Mouse (Mus musculus): Measurements from ENCODE around the gene Fam186b.
A peak's percentile ranks its signal among the peaks of the same experiment; 100 is the strongest.
"Not testable (repeated sequence)": the region's sequence is repeated elsewhere in the genome, so short reads cannot be mapped to it uniquely, and the experiment has no call there.

Gene Fam186b

DNA sequence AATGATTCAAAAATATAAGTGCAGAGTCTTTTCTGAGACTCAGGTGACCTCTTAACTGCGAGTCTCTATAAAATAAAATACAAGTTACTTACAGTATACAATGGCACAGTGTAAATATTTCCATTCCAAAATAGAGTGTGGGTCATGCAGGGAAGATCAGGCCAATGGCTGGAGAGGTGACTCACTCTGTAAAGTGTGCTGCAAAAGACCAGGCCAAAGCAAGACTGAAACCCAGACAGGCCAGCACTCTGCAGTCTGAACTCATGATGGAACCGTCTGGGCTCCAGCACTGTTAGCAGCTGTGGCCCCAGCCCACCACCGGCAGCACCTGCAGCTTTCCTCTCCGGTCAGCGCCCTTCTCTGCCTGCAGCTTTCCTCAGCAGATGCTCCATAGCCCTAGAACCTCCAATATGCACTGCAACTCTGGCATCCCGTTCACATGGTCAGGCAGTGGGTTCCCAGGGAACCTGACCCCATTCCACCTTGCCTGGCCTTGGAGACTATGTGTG, 40.4 kb downstream of the Fam186b start:
- DNase-seq: no peak

DNA sequence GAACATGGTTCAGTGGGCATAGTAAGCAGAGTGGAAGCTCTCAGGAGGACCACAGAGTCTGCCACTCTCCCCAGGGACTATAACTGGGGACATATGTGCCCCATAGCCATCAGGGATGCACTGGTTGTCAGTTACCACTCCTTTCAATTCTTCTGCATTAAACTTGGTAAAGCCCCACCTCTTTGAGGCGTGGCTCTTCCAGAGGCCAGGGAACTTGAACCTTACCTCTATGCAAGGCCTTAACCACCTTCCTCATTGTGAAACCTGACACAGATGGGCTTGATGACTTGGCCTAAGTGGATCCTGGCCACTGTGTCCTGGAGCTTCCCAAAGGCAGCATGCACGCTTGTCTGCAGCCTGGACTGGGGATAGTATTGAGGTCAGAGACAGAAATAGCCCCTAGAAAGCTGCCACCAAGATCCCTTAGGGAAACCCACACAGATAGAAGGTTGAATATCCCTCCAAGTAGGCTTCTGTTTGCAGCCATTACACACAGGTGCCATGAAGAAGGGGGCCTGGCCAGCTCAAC, 41.1 kb downstream of the Fam186b start:
- no peak for DNase-seq

DNA sequence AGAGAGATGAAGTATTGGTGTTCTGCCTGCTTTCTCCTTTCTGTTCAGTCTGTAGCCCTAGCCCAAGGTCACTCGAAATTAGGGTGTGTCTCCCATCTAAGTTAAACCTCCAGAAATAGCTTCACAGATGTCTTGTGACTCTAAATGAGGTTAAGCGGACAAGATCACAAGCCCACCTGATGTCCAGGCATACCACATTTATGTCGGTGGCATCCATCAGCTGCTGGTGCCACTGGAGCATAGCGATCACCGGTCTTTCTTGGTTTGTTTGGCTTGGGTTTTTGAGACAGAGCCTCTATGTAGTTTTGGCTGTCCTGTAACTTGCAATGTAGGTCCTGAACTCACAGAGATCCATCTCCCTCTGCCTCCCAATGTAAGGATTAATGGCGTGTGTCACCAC, 41.9 kb downstream of the Fam186b start:
- no peak for DNase-seq

DNA sequence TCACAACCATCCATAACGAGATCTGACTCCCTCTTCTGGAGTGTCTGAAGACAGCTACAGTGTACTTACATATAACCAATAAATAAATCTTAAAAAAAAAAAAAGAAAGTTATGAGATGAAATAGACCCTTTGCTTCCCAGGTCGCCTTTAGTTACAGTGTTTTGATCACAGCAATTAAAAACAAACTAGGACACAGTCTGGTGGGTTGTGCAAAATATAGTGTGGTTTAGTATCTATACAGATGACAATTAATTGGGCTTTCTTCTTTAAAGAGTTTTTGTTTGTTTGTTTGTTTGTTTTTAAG, 42.6 kb downstream of the Fam186b start:
- not testable (repeated sequence) for DNase-seq

DNA sequence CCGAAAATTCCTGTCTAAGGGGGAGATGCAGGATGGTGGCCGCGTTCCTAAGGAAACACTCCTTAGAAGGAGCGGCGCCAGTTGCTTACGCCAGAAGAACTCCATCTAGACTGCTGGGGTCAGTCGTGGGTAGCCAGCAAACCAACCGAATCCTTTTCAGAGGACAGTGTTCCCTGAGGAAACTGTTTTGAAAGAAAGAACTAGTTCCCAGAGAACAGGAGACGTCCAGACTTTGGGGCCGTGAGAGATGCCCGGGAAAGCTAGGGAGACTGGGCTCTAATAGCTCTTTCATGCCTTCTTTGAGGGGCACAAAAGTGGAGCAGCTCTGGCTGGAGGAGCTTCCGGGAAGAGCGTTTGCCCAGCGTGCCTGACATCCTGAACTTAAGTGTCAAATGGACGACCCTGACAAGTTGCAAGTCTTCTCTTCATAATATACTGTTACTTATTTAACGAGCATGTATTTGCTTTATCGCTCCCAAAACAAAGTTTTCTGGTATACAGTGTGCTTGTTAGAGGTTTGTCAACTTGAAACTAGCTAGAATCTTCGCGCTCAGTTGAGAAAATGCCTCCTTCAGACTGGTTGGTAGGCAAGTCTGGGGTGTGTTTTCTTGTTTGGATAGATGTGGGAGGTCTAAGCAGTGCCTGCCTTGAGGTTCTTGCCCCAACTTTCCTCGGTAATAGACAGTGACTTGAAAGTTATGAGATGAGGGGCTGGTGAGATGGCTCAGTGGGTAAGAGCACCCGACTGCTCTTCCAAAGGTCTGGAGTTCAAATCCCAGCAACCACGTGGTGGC, 43.1 kb downstream of the Fam186b start:
- DNase-seq: no peak

DNA sequence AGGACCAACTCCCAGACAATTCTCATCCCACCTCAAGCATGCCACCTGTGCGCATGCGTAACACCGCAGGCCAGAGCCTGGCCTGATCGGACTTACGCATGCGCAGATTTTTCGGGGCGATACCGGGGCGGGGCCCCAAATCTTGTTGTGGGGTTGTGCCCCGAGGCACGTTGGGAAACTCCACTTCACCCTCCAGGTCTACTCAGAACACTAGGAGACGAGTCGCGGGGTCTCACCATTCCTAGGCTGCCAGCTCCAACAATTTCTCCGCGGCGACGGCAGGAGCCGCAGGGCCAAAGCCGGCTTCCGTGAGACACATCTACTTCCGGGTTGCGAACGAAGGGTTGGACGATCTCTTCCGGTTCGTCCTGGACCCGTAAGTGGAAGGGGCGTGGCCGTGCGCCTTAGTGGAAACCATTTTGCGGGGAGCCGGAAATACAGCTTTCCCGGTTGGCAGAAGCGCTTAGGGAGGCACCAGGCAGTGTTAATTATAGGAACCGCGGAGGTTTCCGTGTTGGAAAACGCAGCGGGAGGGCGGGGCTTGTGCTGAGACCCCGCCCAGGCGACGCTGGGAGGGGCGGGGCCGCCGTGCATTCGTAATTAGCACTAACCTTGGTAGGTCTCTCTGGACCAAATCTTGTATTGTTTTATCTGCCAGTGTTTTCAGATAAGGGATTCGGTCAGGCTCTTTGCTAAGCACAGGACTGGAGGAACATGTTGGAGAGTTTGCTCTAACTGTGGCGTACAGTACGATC, 43.9 kb downstream of the Fam186b start, which contains the start of gene Mcrs1:
Mcrs1 (minus strand) TSS at position 336 of the 755 bp plus-strand sequence.
- DNase-seq: peak; percentile 93

DNA sequence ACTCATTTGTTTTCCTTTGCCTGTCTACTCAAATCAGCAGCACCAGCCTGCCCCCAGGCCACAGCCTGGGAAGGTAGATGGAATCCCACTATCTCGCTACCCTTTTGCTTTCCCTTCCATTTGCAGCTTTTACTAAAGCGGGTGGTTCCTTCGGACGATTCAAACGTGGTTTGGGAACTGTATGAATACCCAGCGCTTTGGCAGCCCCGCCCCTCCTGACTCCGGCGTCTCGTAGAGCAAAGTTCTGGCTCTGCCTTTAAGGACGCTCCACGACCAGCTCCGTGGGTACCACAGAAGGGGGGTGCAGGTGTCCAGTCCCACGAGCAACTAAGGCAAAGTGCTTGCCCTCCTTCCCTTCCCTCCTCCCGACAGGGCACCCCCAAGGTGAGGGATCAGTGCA, 44.6 kb downstream of the Fam186b start:
- not testable (repeated sequence) for DNase-seq

DNA sequence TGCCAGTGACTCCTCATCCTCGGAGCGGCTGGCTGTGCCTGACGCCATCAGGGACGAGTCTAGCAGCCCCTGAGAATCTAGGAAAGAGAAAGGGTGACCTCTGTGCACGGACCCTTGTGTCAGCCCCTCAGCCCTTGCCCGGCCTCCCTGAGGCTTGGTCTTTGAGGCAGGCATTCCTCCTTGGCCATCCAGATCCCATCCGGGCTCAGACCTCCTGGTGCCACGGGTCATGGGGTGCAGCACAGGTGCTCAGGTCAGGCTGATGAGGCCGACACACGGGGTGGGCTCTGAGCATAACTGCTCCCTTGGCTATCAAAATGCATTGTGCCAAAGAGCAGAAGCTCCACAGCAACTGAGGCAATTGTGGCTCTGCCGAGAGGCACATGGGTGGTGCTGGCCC, 45.8 kb downstream of the Fam186b start:
- DNase-seq: no peak

DNA sequence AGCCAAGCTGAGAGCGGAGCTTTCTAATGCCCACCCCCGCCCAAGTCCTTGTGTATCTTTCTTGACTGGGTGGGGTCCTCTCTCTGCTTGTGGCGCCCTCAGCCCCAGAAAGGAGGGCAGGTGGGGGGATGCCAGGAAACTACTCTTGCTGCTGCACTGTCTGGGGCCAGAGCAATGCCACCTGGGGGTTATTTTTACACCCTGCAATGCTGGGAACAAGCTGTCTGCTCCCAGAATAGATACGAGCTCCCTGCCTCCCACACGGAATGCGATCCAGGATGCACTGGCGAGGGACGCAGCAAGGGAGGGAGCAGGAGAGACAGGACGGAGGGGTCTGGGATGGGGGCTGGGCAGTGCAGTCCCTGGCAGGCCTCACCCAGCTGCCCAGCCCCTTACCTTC, 46.7 kb downstream of the Fam186b start:
- DNase-seq: peak; percentile 46

DNA sequence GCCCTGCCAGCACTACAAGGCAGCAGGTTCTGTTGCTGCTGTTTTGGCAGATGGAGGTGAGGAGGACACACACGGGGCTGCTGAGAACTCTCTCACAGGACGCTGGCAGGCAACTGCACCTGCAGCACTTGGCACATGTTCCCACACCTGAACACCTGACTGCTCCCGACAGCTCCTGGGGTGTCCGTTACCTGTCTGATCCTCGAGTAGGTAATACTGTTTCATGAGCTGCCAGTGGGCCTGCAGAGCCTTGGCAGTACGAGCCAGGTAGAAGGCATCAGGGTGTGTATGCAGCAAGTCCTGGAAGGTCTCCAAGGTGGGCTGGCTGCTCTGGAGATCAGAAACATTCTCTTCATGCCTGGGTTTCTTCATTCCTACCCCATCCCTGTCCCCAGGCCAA, 49.0 kb downstream of the Fam186b start:
- DNase-seq: not testable (repeated sequence)

DNA sequence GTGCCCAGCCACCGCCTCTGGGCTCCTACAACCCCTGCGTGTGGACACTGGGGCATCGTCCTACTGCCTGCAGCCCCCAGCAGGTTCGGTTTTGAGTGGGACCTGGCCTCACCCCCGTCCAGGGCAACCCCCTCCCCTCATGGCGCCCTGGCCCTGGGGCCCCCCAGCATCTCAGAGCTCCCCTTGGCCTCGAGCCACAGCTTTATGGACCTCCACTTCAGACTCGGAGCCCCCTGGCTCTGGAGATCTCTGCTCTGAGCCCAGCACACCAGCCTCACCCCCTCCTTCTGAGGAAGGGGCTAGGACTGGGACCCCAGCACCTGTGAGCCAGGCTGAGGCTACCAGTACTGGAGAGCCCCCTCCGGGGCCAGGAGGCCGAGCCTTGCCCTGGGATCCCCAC, 53.6 kb downstream of the Fam186b start:
- DNase-seq: no peak

DNA sequence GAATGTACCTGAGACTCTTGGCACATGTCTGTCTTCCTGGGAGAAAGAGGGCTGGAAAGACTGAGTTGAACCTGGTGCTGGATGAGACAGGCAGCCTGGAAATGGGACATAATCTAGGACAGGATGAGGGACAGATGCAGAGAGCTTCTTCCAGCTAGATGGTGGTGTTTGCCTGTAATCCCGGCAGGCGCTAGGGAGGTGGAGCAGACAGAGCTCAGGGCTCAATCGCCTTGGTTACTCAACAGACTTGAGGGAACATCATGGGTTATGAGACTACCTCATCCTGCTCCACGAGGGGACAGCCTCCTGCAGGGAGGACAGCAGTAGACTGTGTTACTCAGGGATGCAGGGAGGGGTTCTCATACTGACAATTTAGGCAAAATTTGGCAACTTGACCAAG, 54.4 kb downstream of the Fam186b start:
- no peak for DNase-seq

DNA sequence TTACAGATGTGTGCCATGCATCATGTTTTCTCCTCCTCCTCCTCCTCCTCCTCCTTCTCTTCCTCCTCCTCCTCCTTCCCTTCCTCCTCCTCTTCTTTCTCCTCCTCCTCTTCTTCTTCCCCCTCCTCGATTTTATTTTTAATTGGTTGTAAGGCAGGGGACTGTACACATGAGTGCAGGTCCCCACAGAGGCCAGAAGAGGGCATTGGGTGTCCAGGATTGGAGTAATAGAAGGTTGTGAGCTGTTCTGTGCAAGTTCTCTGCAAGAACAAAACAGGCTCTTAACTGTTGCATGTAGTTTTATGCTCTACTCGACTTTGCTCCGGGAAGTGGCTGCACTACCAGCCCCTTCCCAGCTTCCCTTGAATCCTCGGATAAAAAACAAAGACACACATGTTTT, 55.6 kb downstream of the Fam186b start:
- DNase-seq: no peak

DNA sequence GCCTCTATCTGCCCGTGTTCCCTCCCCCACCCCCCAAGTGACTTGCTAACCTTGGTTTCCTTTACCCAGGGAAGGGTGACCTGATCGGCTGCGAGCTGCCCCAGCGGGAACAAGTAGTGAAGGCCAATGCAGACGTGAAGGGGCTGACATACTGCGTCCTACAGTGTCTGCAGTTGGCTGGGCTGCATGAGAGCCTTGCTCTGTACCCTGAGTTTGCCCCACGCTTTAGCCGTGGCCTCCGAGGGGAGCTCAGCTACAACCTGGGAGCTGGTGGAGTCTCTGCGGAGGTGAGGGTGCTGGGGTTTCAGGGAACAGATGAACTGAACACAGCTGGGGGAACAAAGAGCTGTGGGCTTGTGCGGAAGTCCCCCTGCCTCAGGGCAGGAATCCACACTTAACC, 57.7 kb downstream of the Fam186b start:
- DNase-seq: no peak

DNA sequence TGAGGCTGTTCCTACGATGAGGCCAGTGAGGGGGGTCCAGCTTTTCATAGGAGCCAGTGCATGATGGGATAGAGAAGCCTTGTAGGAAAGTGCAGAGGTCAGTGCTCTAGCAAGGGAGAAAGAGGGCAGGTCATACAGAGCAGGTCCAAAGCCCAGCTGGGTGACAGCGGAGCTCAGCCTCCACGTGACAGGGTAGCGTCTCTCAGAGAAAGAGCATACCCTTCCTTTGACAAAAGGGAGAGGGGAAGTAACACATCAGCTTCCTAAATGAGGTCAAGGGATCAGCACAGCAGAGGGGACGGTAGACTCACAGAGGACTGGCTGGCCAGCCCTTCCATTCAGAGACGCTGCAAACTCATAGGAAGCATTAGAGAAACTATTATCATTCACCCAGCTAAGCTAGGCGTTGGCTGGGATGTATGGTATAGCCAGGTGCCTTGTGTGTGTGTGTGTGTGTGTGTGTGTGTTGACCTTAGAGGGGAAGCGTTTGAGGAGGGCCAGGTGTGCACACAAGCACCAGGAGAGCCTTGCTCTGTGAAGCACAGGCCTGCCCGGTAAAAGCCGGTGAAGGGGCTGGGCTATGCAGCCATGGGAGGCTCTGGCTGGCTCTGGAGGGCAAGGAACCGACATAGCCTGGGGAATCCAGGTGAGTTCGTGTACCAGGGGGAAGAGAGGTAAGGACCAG, 61.2 kb downstream of the Fam186b start:
- DNase-seq: no peak

DNA sequence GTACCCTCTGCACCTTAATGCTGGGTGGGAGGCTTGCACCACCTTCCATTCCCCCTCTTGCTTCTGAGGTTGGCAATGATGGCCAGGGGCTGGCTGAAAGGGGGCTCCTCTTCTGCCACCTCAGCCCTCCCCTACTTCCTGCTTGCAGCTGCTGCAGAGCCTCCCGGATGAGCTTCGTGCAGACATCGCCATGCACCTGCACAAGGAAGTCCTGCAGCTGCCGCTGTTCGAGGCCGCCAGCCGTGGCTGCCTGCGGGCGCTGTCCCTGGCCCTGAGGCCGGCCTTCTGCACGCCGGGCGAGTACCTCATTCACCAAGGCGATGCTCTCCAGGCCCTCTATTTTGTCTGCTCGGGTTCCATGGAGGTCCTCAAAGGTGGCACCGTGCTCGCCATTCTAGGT, 62.0 kb downstream of the Fam186b start:
- no peak for DNase-seq

DNA sequence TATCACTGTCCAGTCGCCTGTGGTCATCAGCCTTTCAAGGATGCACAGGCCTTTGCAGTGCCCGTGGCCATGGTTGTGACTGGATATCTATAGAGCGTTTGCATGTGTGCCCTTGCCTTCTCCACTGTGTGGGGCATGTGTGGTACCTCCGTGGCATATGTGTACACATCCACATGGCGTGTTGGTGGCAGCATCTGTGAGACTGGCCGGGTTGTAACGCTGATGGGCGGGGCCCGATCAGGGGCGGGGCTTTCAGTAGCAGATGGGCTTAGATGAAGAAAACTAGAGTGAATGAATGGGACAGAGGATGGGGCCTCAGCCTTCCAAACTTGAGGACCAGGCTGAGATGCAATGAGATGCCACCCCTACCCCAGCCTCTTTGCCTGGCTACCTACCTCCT, 63.7 kb downstream of the Fam186b start:
- no peak for DNase-seq

DNA sequence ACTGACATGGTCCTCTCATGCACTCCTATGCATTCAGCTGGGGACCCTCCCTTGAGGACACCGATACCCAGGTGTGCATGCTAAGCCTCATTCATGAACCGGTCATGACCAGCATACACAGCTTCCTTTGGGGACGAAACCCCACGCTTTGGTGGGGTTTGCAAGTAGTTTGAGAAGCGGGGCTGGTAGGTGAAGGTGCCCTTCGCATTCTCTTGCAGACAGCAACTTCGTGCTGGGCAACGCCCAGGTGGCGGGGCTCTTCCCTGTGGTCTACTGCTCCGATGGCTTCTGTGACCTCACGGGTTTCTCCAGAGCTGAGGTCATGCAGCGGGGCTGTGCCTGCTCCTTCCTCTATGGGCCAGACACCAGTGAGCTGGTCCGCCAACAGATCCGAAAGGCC, 69.6 kb downstream of the Fam186b start:
- DNase-seq: no peak

DNA sequence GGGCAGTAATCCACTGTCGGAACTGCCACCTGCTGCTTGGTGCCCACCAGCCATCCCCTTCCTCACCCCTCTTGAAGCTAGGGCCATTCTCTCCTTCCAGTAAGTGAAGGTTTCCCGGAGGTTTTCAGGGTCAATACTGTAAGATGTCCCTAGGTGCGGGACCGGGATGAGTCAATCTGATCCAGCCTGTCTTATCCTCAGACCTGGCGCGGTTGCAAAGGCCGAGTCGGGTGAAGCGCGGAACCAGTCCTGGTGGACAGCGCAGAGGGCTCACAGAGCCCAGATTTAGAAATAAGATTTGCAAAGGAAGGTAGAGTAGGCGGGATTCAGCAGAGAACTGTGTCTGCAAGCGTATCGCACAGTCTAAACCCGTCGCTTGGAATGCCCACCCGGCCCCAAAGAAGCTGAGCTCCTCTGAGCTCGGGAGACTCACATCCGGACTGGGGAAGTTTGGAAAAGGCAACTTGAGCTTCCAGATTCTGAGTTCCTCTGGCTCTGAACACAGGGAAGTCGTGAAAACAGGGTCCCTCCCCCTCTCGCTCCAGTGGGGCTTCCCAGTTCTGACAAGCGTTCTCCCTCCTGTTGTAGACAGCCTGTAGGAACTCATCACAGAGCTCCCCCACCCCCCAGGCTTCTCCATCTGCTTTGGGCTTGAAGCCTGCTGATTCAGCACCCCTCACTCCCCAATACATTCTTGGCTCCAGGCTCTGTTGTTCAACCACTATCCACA, 70.4 kb downstream of the Fam186b start:
- peak; percentile 73 for DNase-seq

DNA sequence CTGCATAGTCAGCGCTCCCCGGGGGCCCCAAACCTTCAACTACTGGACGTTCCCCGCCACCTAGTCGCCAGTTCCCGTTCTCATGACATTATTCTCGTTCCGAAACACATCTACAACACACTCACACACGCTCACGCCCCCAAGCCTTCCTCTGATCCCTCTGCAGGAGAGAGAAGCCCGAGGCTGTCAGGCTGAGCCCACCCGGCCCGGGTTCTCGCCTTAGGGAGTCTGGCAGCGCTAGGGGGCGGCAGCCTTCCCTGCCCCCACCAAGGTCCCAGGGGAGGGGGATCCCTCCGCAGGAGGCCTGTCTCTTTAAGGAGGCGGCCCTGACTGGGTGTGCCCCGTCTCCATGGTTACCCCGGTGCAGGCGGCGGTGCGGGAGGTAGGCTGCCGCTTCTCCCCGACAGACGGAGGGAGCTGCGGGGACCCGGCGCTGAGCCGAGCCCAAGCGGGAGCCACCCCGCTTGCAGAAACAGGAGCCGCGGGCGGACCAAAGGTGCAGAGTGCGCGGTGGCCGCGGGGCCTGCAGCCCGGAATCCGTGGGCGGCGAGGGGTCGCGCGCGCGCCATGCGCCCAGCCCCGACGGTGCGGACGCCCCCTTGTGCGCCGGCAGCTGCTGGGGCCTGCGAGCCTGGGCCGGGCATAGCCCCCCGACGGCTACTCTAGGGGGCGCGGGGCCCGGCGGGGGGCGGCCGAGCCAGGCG, 71.3 kb downstream of the Fam186b start, which contains the start of gene Kcnh3:
Kcnh3 (plus strand) TSS at position 654 of the 704 bp plus-strand sequence.
- peak; percentile 76 for DNase-seq

DNA sequence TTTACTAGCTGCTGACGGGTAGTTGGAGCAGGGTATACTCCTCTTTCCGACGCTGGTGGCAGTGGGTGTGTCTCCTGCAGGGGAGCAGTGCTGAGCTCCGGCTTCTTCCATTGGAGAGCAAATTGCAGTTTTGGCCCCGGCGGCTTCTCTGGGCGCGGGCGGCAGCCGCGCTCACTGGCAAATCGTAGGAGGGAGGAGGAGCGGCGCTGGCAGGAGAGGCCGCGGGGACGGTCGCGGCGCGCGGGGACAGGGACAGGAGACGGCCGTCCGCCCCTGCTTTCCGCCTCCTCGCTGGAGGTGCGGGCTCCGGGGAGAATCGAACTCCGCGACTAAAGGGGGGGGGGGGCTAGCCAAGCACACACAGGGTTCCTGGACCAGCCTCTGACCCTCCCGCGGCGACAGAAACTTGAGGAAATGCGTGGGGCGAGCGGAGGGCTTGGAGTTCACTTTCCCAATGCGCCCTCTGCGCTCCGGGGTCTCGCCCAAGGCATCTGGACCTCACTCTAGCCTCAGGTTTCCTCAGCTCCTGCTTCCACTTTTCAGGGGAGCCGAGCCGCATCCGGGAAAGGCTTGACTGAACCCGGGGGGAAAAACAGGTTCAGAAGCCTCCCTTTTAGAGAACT, 72.0 kb downstream of the Fam186b start:
- peak; percentile 45 for DNase-seq

All from right cerebral cortex, postnatal 4 days (tissue).